8 mouse cellular contexts compared by ENCODE assay signal in genomic region chr6:124919695-124920317, GRCm38 (mm10). TPM values are rescaled to one million over a fixed set of nuclear protein-coding genes. Genes with fewer than 3 reads are reported as not detected.
DNase-seq lines count a peak whose midpoint lies in the region; ATAC-seq and TF ChIP-seq lines count a peak whose summit lies in the region.

TSS of gene Ptms (minus strand) at chr6:124920103.

- no peaks in the 10 kb centered on the region for H3K27me3 ChIP-seq in hindbrain, embryonic 16.5 days (replicated peaks; ENCODE audit: control insufficient read depth, insufficient read depth, low read length)

- peak within 1 kb of the TSS; percentile 94 for H3K27ac ChIP-seq in gastrocnemius, adult 2 months
- peak within 1 kb of the TSS; percentile 100 for H3K27ac ChIP-seq in hindbrain, embryonic 16.5 days (ENCODE audit: low read depth, low read length)

- no peak for TF ChIP-seq CTCF in gastrocnemius, adult 2 months (IDR thresholded peaks at IDR 0.05)

- H3K36me3 ChIP-seq in hindbrain, embryonic 16.5 days (ENCODE audit: control insufficient read depth, insufficient read depth, low read length), result no peaks in the 10 kb centered on the region

- peak within 1 kb of the TSS; percentile 70 for H3K4me3 ChIP-seq in gastrocnemius, adult 2 months
- H3K4me3 ChIP-seq in hindbrain, embryonic 16.5 days (ENCODE audit: low read length), result peak within 1 kb of the TSS; percentile 38

- intact Hi-C loops in gastrocnemius, adult 2 months (cut with DNase I), result loop anchor here (5.0 kb wide), 3 partner anchors 87 to 163 kb away; partner anchors contain the start of genes Atn1, Gm45234 and Zfp384

- peaks cover 31% of the 10 kb centered on the region for H3K4me1 ChIP-seq in hindbrain, embryonic 16.5 days (ENCODE audit: control insufficient read depth, insufficient read depth, low read depth, low read length)

- no peaks in the 10 kb centered on the region for H3K9me3 ChIP-seq in hindbrain, embryonic 16.5 days (ENCODE audit: control insufficient read depth, low read length)

- H3K9ac ChIP-seq in hindbrain, embryonic 16.5 days (ENCODE audit: low read depth, low read length), result peak within 1 kb of the TSS; percentile 58

- peak; percentile 90 for ATAC-seq in hindbrain, embryonic 16.5 days

- whole genome bisulfite sequencing in hindbrain, embryonic 16.5 days, result 3% methylated on average over 13 of the region's 13 CpGs

- H3K4me2 ChIP-seq in hindbrain, embryonic 16.5 days (ENCODE audit: low read length), result peak within 1 kb of the TSS; percentile 97

- peak; percentile 100 for DNase-seq in R1 (ENCODE audit: low read depth, low spot score)
- DNase-seq in cerebellum, postnatal 4 days (ENCODE audit: low spot score in 2 of 2), result peak; percentile 75 to 94
- DNase-seq in gastrocnemius, adult 2 months, result peak; percentile 95
- DNase-seq in left cerebral cortex, adult 11 months (ENCODE audit: low spot score), result peak; percentile 94
- peak; percentile 98 for DNase-seq in lung, postnatal 36 days
- peak; percentile 98 for DNase-seq in retina, postnatal 1 day
- DNase-seq in urinary bladder, postnatal 36 days (ENCODE audit: low spot score in 2 of 2), result peak; percentile 79 to 90

RNA-seq across cellular contexts. Expression of gene Ptms, which starts in this region (rescaled TPM):
- 10 to 100 TPM; 65.5 to 99.4 TPM for total RNA-seq in gastrocnemius, adult 2 months (2021)
- polyA plus RNA-seq in hindbrain, embryonic 16.5 days (2015; fragmentation: Nextera tagmentation; extraction: Ambion mirVana), result 609 and 678 TPM in 2 replicates

Comparison
In these comparisons a context has a peak if more than half of its experiments do, and no peak if none do; other contexts are left out.
1. Peak in every context shown above with its lines: DNase-seq, ATAC-seq, H3K4me3 ChIP-seq and H3K27ac ChIP-seq.